Mouse (Mus musculus) liver, embryonic 16.5 days (tissue): ENCODE results near the gene Fam240a. TPM values are rescaled to one million over a fixed set of nuclear protein-coding genes. Genes with fewer than 3 reads are reported as not detected.

Experiments used
- ATAC-seq: fragments of 200-750 bp; cut with Nextera tagmentation; 2 replicates; pipeline ENCODE4 v1.8.0; 2017; ENCODE audit warnings: low read depth, mild to moderate bottlenecking, moderate number of reproducible peaks, moderate library complexity
- H3K27ac ChIP-seq: fragments of 300-500 bp; sonication (generic); 2 replicates; pipeline ENCODE4 v1.5.1; 2014; ENCODE audit warnings: mild to moderate bottlenecking, low read length
- H3K27me3 ChIP-seq: fragments of 300-500 bp; sonication (generic); 2 replicates; pipeline ENCODE4 v1.6.1; 2014; ENCODE audit warnings: low read depth, low read length, mixed read lengths; ENCODE audit not compliant: control insufficient read depth, insufficient read depth
- H3K36me3 ChIP-seq: fragments of 300-500 bp; sonication (generic); 2 replicates; pipeline ENCODE4 v1.6.1; 2014; ENCODE audit warnings: mild to moderate bottlenecking; ENCODE audit not compliant: control insufficient read depth, insufficient read depth
- H3K4me1 ChIP-seq: fragments of 300-500 bp; sonication (generic); 2 replicates; pipeline ENCODE4 v1.6.1; 2014; ENCODE audit warnings: low read depth, low read length, mixed read lengths; ENCODE audit not compliant: control insufficient read depth
- H3K4me2 ChIP-seq: fragments of 300-500 bp; sonication (generic); 2 replicates; pipeline ENCODE4 v1.6.1; 2014; ENCODE audit warnings: low read depth, low read length, mixed read lengths
- H3K4me3 ChIP-seq: fragments of 300-500 bp; sonication (generic); 2 replicates; pipeline ENCODE4 v1.5.1; 2014; ENCODE audit warnings: low read depth, mild to moderate bottlenecking, low read length
- H3K9ac ChIP-seq: fragments of 300-500 bp; sonication (generic); 2 replicates; pipeline ENCODE4 v1.6.1; 2014; ENCODE audit warnings: low read depth, low read length
- H3K9me3 ChIP-seq: fragments of 300-500 bp; sonication (generic); replicated peaks from 2 replicates; pipeline ENCODE4 v1.6.1; 2016; ENCODE audit warnings: low read length; ENCODE audit not compliant: control insufficient read depth
- WGBS: fragments of 180-500 bp; shearing (Covaris S2); extraction: QIAGEN DNeasy Blood & Tissue Kit; methylation state at CpG from one replicate; pipeline ENCODE4 v1.1.7; 2014; ENCODE audit not compliant: insufficient replicate concordance; 5-methylcytosine and 5-hydroxymethylcytosine counted together
- polyA plus RNA-seq: library from polyadenylated mRNA; unstranded; fragments of >200 nt; fragmentation: Nextera tagmentation; extraction: Ambion mirVana; gene quantifications from 2 replicates; pipeline ENCODE4 v1.2.1, GENCODE M21; 2015

The Fam240a gene
- polyA plus RNA-seq, 1 experiment from 2014 or later = not detected

GRCm38 (mm10) chr9:110907201-110907837 lies 9.3 kb downstream of the Fam240a start:
- 76% methylated on average over 11 of the region's 11 CpGs for WGBS
- no peak overlapping the region for H3K4me3 ChIP-seq
- no peaks in the 10 kb centered on the region for H3K4me1 ChIP-seq
- H3K27me3 ChIP-seq = no peaks in the 10 kb centered on the region
- no peak overlapping the region for H3K27ac ChIP-seq
- no peak for ATAC-seq
- no peaks in the 10 kb centered on the region for H3K9me3 ChIP-seq
- H3K36me3 ChIP-seq = no peaks in the 10 kb centered on the region
- no peak overlapping the region for H3K4me2 ChIP-seq
- no peak overlapping the region for H3K9ac ChIP-seq

- no peaks in the 10 kb centered on the region for H3K9me3 ChIP-seq
- 78% methylated on average over 4 of the region's 4 CpGs for WGBS
- no peak overlapping the region for H3K4me2 ChIP-seq
- H3K9ac ChIP-seq = no peak overlapping the region
- no peaks in the 10 kb centered on the region for H3K27me3 ChIP-seq
- ATAC-seq = no peak
- no peaks in the 10 kb centered on the region for H3K36me3 ChIP-seq
- H3K4me3 ChIP-seq = no peak overlapping the region
- no peaks in the 10 kb centered on the region for H3K4me1 ChIP-seq
- H3K27ac ChIP-seq = no peak overlapping the region
Observed at GRCm38 (mm10) chr9:110902271-110902670, 14.4 kb downstream of the Fam240a start.

DNA sequence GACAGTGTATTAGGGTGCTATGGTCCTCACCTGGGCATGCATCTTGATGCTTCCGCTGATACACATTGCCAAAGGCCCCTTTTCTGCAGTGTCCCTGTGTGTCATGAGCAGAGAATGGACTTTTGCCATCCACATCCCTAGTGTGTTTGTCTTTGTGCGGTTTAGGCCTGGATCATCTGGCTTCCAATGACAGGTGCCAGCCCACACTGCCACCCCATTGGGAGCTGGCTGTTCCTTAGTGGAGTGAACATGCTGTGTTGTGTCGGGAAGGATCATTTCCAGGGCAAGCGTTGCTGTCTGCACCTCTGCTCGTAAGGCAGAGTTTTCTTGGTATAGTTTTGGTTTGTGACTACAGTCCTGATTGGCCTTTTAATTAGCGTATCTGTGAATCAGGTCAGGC lies 15.5 kb downstream of the Fam240a start:
- no peaks in the 10 kb centered on the region for H3K9me3 ChIP-seq
- H3K4me1 ChIP-seq = no peaks in the 10 kb centered on the region
- H3K27ac ChIP-seq = no peak overlapping the region
- H3K27me3 ChIP-seq = no peaks in the 10 kb centered on the region
- H3K4me2 ChIP-seq = no peak overlapping the region
- 70% methylated on average over 6 of the region's 6 CpGs for WGBS
- H3K4me3 ChIP-seq = no peak overlapping the region
- no peak for ATAC-seq
- no peak overlapping the region for H3K9ac ChIP-seq
- H3K36me3 ChIP-seq = no peaks in the 10 kb centered on the region

GRCm38 (mm10) chr9:110899451-110900008 lies 17.1 kb downstream of the Fam240a start:
- Histone ChIP-seq H3K4me3 (no peak overlapping the region), H3K4me1 (no peaks in the 10 kb centered on the region), H3K9ac (no peak overlapping the region), H3K27ac (no peak overlapping the region), H3K9me3 (no peaks in the 10 kb centered on the region), H3K4me2 (no peak overlapping the region), H3K27me3 (no peaks in the 10 kb centered on the region), H3K36me3 (no peaks in the 10 kb centered on the region)
- WGBS = 55% methylated on average over 10 of the region's 10 CpGs
- no peak for ATAC-seq

DNA sequence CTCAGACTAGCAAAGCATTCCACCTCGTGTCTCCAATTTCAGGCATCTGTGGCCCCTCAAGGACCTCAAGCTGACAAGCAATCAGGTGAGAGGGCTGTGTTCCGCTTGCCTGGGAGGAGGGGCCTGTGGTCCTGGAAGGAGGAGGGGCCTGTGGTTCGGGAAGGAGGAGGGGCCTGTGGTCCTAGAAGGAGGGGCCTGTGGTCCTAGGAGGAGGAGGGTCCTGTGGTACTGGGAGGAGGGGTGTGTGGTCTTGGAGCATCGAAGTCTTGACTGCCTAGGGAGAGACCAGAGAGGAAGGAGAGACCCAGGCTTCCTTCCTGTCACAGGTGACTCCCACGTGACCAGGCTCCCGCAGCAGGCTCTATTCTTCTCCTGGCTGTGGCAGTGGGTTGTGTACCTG lies 20.1 kb downstream of the Fam240a start:
- 7% methylated on average over 6 of the region's 6 CpGs for WGBS
- no peaks in the 10 kb centered on the region for H3K27me3 ChIP-seq
- no peak overlapping the region for H3K9ac ChIP-seq
- no peak for ATAC-seq
- H3K27ac ChIP-seq = no peak overlapping the region
- no peaks in the 10 kb centered on the region for H3K9me3 ChIP-seq
- no peak overlapping the region for H3K4me2 ChIP-seq
- no peaks in the 10 kb centered on the region for H3K36me3 ChIP-seq
- H3K4me3 ChIP-seq = no peak overlapping the region
- H3K4me1 ChIP-seq = peaks cover 2% of the 10 kb centered on the region

GRCm38 (mm10) chr9:110895994-110896393 lies 20.7 kb downstream of the Fam240a start:
- no peak for ATAC-seq
- H3K9ac ChIP-seq = no peak overlapping the region
- peaks cover 3% of the 10 kb centered on the region for H3K4me1 ChIP-seq
- 42% methylated on average over 7 of the region's 7 CpGs for WGBS
- no peaks in the 10 kb centered on the region for H3K9me3 ChIP-seq
- H3K4me3 ChIP-seq = no peak overlapping the region
- no peaks in the 10 kb centered on the region for H3K36me3 ChIP-seq
- H3K27ac ChIP-seq = no peak overlapping the region
- no peak overlapping the region for H3K4me2 ChIP-seq
- no peaks in the 10 kb centered on the region for H3K27me3 ChIP-seq

DNA sequence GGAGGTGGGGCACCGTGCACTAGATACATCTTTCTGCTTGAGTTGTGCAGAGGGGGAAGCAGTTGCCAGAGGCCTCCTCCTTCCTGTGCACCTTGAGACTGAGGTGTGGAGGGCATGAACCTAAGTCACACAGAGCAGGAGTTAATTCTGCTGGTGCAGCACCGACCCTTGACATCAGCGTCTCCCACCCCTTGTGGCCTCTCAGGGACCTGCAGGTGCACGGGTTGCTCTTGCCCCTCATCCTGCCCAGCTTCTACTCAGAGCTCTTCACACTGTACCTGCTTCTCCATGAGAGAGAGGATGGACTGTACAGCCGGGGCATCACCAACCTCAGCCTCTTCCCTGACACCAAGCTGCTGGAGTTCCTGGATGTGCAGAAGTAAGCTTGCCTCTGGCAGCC lies 21.2 kb downstream of the Fam240a start:
- WGBS = 46% methylated on average over 5 of the region's 5 CpGs
- ATAC-seq = no peak

DNA sequence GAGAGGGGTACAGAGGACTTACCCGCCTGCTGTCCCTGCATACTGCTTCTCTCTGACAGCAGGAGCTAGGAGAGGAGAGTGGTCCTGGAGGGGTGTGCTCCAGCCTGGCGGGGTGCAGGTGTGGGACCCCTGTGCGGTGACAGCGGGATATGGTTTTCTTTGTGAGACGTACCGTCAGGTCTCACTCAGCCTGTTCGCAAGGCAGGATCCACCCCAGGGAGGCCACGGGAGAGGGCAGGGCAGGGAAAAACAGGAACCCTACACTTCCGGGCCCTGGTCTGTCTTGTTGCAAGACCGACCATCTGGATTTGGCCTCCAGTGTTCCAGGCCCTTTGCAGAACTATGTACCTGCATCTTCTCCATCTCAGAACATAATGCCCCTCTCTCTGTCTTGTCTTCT lies 23.2 kb downstream of the Fam240a start:
- no peak overlapping the region for H3K9ac ChIP-seq
- no peak overlapping the region for H3K27ac ChIP-seq
- WGBS = 37% methylated on average over 10 of the region's 10 CpGs
- no peaks in the 10 kb centered on the region for H3K27me3 ChIP-seq
- H3K36me3 ChIP-seq = no peaks in the 10 kb centered on the region
- H3K4me3 ChIP-seq = no peak overlapping the region
- no peak for ATAC-seq
- H3K4me1 ChIP-seq = peaks cover 14% of the 10 kb centered on the region
- H3K4me2 ChIP-seq = no peak overlapping the region
- no peaks in the 10 kb centered on the region for H3K9me3 ChIP-seq

More for the DNA sequence above, 21.2 kb downstream of the Fam240a start:
- Histone ChIP-seq H3K4me2 (no peak overlapping the region), H3K36me3 (no peaks in the 10 kb centered on the region), H3K9me3 (no peaks in the 10 kb centered on the region), H3K4me3 (no peak overlapping the region), H3K27me3 (no peaks in the 10 kb centered on the region), H3K27ac (no peak overlapping the region), H3K4me1 (peaks cover 8% of the 10 kb centered on the region), H3K9ac (no peak overlapping the region)

DNA sequence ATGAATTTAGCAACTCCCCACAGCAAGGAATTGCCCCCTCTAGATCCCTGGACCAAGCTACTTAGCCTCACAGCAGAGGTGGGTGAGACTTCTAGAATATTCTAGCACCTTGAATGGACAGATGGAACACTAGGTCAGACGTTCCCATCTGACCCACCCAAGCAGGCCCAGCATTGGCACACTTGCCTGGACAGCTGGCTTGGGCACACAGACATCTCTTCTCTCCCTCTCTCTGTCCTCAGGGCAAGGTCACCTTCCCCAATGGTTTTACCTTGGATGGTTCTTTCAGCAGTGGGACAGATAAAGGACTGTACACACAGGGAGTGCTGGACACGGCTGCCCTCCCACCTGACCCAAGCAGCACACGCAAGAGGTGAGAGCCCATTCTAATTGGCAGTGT lies 24.1 kb downstream of the Fam240a start:
- Histone ChIP-seq H3K27me3 (no peaks in the 10 kb centered on the region), H3K36me3 (no peaks in the 10 kb centered on the region), H3K9me3 (no peaks in the 10 kb centered on the region), H3K4me1 (peaks cover 14% of the 10 kb centered on the region), H3K27ac (no peak overlapping the region), H3K9ac (no peak overlapping the region), H3K4me2 (no peak overlapping the region), H3K4me3 (no peak overlapping the region)
- WGBS = 66% methylated on average over 3 of the region's 3 CpGs
- no peak for ATAC-seq
